Mouse (Mus musculus) kidney, adult 8-10 months (tissue): Measurements from ENCODE around the gene Aspg.

ENCODE experiments used
- DNase-seq, 2 experiments: peaks; one replicate each; pipeline ENCODE4 v3.0.0; 2022

The Aspg gene

DNA sequence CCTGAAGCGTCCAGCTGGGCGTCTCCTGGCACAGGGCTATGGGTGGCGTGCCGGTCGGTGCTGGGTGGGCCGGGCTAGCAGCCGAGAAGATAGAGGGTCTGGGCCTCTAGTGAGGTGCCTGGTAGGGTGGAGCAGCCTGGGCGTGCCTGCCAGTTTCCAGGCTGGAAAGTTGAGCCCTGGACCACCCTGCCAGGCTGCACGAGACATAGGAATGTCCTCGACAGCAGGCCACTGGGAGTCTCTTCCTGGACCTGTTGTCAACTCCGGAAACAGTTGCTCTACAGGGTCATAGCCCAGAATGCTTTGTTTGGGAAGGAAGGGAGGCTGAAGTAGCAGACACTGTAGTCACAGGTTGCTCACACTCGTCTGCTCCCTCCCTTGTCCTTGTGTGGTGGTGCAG lies 47.1 kb downstream of the Aspg start:
- no peak for DNase-seq

DNA sequence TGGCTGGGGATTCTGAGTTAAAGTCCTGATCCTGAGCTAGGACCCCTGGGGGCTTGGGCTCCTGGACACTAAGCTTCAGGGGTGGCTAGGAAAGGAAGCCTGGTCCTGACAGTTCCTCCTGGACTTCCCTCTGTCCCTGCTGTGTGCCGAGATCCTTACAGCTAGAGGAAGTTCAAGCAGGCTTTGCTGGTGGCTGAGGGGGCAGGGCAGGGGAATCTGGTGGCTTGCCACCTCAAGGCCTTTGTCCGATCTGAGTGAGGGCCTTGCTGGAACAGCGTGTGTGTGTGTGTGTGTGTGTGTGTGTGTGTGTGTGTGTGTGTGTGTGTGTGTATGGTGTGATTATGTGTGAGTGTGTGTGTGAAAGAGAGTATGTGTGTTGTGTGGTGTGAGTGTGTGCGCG lies 48.0 kb downstream of the Aspg start:
- no peak for DNase-seq

DNA sequence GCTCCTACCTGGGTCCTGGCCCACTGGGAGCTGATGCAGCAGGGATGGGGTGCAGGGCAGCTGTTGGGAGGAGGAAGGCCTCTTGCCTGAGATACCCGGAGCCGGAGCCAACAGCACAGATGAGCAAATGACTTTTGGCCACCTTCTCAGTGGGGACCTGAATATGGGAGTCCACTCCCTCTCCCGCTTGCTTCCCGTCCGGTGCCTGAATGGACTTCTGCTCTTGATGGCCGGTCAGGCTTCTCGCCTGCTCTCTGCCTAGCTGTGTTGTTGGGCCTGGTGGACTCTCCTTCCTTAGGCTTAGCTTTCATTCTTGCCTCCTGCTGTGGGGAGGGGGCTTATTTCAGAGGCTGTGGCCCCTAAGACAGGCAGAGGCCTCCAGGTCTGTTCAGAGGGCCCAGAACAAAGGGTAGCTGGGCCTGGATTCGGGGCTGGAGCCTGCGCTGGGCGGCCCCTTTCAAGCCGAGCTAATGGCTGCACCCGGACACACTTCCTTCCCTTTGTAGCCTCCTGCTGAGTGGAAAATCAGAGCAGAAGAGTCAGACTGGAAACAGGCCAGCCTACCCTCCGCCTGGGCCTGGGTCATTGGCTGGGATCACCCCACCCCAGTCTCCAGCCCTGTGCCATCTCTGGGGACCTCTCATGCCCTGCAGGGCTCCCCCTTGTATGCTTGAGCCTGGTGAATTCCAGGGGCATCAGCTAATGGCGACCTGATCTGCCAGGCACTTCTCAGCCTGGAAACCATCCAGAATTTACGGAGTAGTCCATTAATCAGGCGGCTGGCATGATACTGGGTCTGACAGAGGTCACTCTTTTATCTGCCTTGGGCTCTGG lies 49.0 kb downstream of the Aspg start:
- peak; percentile 35 to 42 for DNase-seq

DNA sequence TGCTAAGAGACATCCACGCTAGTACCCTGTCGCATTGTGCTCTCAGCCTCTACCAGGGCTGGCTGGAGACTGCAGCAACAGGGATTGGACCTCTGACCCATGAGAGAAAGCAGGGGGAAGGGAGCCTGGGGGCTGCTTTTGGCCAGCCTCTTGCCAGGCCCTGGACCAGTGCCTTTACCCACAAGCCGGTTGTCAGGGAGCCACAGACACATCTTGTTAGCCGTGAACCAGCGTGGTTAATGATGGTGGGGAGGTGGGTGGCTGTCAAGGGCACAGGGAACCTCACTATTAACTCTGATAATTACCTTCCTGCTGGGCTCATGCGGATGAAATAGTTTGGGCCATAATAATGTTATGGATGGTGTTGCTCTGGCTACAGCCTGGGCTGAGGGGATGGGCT lies 50.3 kb downstream of the Aspg start:
- DNase-seq = no peak

GRCm38 (mm10) chr12:112158246-112158645 lies 51.8 kb downstream of the Aspg start:
- DNase-seq = peak in 1 of 2 experiments; percentile 31

GRCm38 (mm10) chr12:112158784-112159183 lies 52.3 kb downstream of the Aspg start:
- no peak for DNase-seq

DNA sequence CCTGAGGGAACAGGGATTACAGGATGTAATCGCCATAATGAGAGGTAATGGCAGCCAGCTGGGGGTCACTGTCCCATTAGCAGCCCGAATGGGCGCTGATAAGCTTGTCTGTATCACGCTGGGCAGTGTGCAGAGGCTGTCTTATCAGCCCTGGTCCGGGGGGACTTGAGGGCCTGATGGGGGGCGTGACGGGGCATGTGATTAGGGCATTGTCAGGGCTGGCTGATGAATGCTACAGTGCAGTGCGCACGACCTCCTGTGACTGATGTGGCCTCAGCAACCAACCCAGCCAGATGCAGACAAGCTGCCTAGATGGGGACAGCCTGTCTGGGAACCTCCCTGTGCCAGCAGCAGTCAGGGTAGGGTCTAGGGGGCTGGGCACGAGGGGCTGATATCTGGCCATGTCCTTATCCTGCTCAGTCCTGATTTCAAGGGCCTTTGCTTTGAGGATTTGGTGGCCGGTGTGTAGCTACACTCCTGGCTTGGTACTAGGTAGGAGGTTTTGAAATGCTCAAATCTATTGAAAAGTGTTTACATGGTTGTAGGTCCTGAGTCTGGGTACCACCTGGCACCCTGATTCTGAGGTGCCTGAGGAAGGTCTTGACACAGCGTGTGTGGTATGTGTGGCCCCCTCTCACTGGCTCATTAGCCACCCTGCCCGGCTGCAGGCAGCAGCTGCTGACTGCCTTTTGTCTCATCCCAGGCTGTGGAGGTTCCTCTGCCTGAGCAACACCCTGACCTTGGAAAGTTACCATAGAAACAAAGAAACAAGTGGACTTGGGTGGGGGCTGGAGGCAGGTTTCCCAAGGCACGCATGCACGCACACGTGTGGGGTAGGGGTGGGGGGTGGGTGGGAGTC lies 57.7 kb downstream of the Aspg start:
- DNase-seq = no peak

- DNase-seq = no peak
Measured at GRCm38 (mm10) chr12:112164840-112165219, 58.4 kb downstream of the Aspg start.

GRCm38 (mm10) chr12:112169240-112169639 lies 62.8 kb downstream of the Aspg start:
- peak; percentile 50 to 54 for DNase-seq

- DNase-seq = no peak
Measured at GRCm38 (mm10) chr12:112170671-112171574, 64.4 kb downstream of the Aspg start.

DNA sequence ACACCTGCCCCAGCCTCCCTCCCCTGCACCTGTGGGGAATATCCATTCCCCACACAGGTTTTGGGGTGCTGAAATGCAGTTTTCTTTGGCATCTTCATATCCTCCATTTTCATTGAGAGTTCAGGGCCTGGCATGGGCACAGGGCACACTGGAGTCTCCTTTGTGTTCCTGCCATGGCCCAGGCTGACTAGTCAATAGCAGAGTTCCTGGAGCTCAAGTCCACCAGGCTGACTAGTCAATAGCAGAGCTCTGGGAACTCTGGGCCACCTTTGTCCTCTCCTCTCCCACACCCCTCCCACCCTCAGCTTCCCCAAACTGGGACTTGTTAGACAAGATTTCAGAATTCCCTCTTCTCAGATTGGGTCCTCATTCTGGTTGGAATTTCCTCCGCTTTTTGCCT lies 65.2 kb downstream of the Aspg start:
- DNase-seq = no peak

GRCm38 (mm10) chr12:112172214-112172613 lies 65.7 kb downstream of the Aspg start:
- DNase-seq = no peak
